Mouse (Mus musculus) intestine, postnatal 0 days (tissue): ENCODE measurements around the gene Zfp3. TPM values are rescaled to one million over a fixed set of nuclear protein-coding genes. Genes with fewer than 3 reads are reported as not detected.
A peak's percentile ranks its signal among the peaks of the same experiment; 100 is the strongest.

Source experiments
- ATAC-seq: fragments of 200-750 bp; cut with Nextera tagmentation; 2 replicates; pipeline ENCODE4 v1.8.0; 2017; ENCODE audit warnings: mild to moderate bottlenecking, moderate TSS enrichment, moderate library complexity
- H3K27ac ChIP-seq: fragments of 300-500 bp; sonication (generic); 2 replicates; pipeline ENCODE4 v1.5.1; 2014; ENCODE audit warnings: mild to moderate bottlenecking, low read depth, low read length, moderate library complexity
- H3K27me3 ChIP-seq: fragments of 300-500 bp; sonication (generic); replicated peaks from 2 replicates; pipeline ENCODE4 v1.6.1; 2014; ENCODE audit warnings: low read length, mixed read lengths; ENCODE audit not compliant: control insufficient read depth, insufficient read depth
- H3K36me3 ChIP-seq: fragments of 300-500 bp; sonication (generic); 2 replicates; pipeline ENCODE4 v1.6.1; 2014; ENCODE audit warnings: mild to moderate bottlenecking, moderate library complexity; ENCODE audit not compliant: control insufficient read depth, insufficient read depth
- H3K4me1 ChIP-seq: fragments of 300-500 bp; sonication (generic); replicated peaks from 2 replicates; pipeline ENCODE4 v1.6.1; 2014; ENCODE audit warnings: antibody characterized with exemption, low read length, mixed read lengths; ENCODE audit not compliant: control insufficient read depth, insufficient read depth
- H3K4me2 ChIP-seq: fragments of 300-500 bp; sonication (generic); replicated peaks from 2 replicates; pipeline ENCODE4 v1.6.1; 2014; ENCODE audit warnings: low read depth, mild to moderate bottlenecking, moderate library complexity
- H3K4me3 ChIP-seq: fragments of 300-500 bp; sonication (generic); 2 replicates; pipeline ENCODE4 v1.5.1; 2014; ENCODE audit warnings: low read depth, low read length
- H3K9ac ChIP-seq: fragments of 300-500 bp; sonication (generic); 2 replicates; pipeline ENCODE4 v1.6.1; 2014; ENCODE audit warnings: mild to moderate bottlenecking, low read depth, low read length
- H3K9me3 ChIP-seq: fragments of 300-500 bp; sonication (generic); 2 replicates; pipeline ENCODE4 v1.6.1; 2016; ENCODE audit warnings: mixed run types; ENCODE audit not compliant: control insufficient read depth
- CTCF ChIP-seq: sonication (generic); IDR thresholded peaks from 2 replicates; pipeline ENCODE4 v1.5.1; 2016; ENCODE audit warnings: low read depth, mild to moderate bottlenecking, control low read depth, antibody characterized with exemption, moderate library complexity
- WGBS: fragments of 180-500 bp; shearing (Covaris S2); extraction: QIAGEN DNeasy Blood & Tissue Kit; methylation state at CpG from one replicate; pipeline ENCODE4 v1.1.7; 2014; 5-methylcytosine and 5-hydroxymethylcytosine counted together
- polyA plus RNA-seq: library from polyadenylated mRNA; unstranded; fragments of >200 nt; fragmentation: Nextera tagmentation; extraction: Ambion mirVana; gene quantifications from 2 replicates; pipeline ENCODE4 v1.2.1, GENCODE M21; 2015

Gene Zfp3
- 4.4 and 5.0 TPM in 2 replicates for polyA plus RNA-seq

DNA sequence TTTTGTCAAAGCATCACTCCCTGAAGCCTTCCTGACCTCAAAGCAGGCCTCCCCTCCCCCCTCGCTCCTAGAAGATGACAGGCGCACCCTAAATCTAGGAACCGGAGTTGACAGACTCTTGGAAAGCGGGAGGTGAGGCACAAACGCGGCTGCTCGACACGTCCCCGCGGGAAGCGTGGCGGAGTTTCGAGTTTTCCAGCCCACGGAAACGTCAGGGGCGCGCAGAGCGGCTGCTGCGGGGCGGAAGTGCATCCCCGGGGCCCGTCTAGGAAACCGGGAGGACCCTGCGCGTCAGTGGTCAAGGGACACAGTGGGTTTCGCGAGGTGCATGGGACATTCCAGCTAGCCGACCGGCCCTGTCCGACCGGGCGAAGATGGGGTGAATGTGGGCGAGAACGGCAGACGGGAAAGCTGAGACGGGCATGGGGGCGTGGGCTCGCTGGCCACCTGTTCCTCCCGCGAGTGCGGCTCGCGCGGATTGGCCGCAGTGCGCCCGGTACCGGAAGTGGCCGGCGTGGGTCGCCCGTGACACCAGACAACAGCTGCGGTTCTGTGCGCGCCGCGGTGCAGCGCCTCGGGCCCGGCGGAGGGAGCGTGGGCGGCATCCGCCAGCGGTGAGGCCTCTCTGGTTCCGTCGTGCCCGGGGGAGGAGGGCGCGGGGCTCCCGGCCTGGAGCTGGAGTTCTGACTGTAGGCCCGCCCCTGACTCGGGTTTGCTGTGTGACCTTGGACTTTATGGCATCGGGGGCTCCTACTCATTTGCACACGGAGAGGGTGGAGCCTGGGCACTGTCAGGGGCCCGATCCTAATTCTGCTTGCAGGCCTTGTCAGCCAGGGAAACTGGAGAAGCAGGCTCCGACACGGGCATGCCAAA, at the start of gene Zfp3:
Gene Zfp3, plus strand, starts transcription at position 274 of the 873 bp plus-strand sequence.
- Histone ChIP-seq H3K27me3 (no peaks in the 10 kb centered on the region), H3K27ac (peak within 1 kb of the TSS; percentile 89), H3K9me3 (no peaks in the 10 kb centered on the region), H3K36me3 (peaks cover 12% of the 10 kb centered on the region; the same call in 1 of the 2 replicates), H3K4me3 (peak within 1 kb of the TSS; percentile 46), H3K4me2 (peak within 1 kb of the TSS; percentile 77), H3K9ac (peak within 1 kb of the TSS; percentile 67), H3K4me1 (peaks cover 4% of the 10 kb centered on the region; the same call in 1 of the 2 replicates)
- ATAC-seq: peak; percentile 82
- under 1% methylated on average over 75 of the region's 78 CpGs for WGBS
- 0 out of 2 replicates have a peak, but pooled peaks have one; percentile 12 for TF ChIP-seq CTCF

DNA sequence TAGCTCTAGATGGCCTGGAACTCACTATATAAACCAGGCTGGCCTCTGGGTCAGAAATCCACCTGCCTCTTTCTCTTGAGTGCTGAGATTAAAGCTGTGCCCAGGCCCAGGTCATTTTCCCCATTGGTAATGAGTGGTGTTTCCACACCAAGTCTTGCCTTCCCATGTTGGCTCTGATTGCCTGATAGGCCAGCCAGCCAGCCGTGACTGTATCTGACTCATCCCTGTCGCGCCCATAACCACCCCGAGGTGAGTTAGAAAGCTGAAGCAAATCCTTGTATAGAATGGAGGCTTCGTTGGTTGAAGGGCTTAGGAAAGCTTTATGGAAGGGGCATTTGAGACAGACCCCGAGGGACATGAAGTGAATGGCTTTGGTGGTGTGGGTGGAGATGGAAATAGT, 48.2 kb upstream of the Zfp3 start:
- no peaks in the 10 kb centered on the region for H3K9me3 ChIP-seq
- no peak overlapping the region for H3K4me3 ChIP-seq
- H3K27ac ChIP-seq: no peak overlapping the region
- peaks cover 75% of the 10 kb centered on the region for H3K36me3 ChIP-seq
- H3K9ac ChIP-seq: no peak overlapping the region
- ATAC-seq: no peak
- H3K4me1 ChIP-seq: no peaks in the 10 kb centered on the region
- WGBS: 78% methylated on average over 6 of the region's 6 CpGs
- TF ChIP-seq CTCF: no peak
- H3K27me3 ChIP-seq: no peaks in the 10 kb centered on the region
- H3K4me2 ChIP-seq: no peak overlapping the region

- no peak overlapping the region for H3K27ac ChIP-seq
- TF ChIP-seq CTCF: no peak
- H3K4me1 ChIP-seq: no peaks in the 10 kb centered on the region
- no peak for ATAC-seq
- 81% methylated on average over 5 of the region's 5 CpGs for WGBS
- no peaks in the 10 kb centered on the region for H3K9me3 ChIP-seq
- no peak overlapping the region for H3K4me2 ChIP-seq
- H3K27me3 ChIP-seq: no peaks in the 10 kb centered on the region
- H3K9ac ChIP-seq: no peak overlapping the region
- peaks cover 82% of the 10 kb centered on the region for H3K36me3 ChIP-seq
- H3K4me3 ChIP-seq: no peak overlapping the region
These were observed 45.5 kb upstream of the Zfp3 start for GRCm38 (mm10) chr11:70718481-70718880.

GRCm38 (mm10) chr11:70720567-70720966, 43.4 kb upstream of the Zfp3 start:
- H3K9me3 ChIP-seq: no peaks in the 10 kb centered on the region
- WGBS: 77% methylated on average over 3 of the region's 3 CpGs
- H3K36me3 ChIP-seq: peaks cover 93% of the 10 kb centered on the region
- ATAC-seq: peak; percentile 50; the same call in 1 of the 2 replicates
- TF ChIP-seq CTCF: no peak
- H3K27me3 ChIP-seq: no peaks in the 10 kb centered on the region
- H3K4me3 ChIP-seq: no peak overlapping the region
- no peak overlapping the region for H3K4me2 ChIP-seq
- peak overlapping the region; percentile 35; the same call in 1 of the 2 replicates for H3K27ac ChIP-seq
- H3K9ac ChIP-seq: no peak overlapping the region
- no peaks in the 10 kb centered on the region for H3K4me1 ChIP-seq

DNA sequence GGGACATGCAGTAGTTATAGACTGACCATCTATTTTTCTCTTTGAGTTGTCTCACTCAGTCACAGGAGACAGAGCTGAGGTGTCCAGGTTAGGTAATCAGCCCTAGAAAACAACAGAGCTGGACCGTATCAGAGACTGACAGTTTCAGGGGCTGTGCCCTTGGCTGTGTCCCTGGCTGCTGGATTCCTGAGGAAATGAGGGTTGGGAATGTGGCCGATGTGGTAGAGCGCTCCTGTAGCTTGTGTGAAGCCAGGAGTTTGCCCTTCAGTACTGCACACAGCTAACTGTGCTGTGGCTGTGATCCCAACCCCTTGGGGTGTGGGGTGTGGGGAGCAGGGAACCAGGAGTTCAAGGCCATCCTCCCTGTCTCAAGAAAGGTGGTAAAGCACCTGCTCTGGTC, 42.9 kb upstream of the Zfp3 start:
- Histone ChIP-seq H3K4me3 (no peak overlapping the region), H3K9me3 (no peaks in the 10 kb centered on the region), H3K9ac (no peak overlapping the region), H3K4me2 (no peak overlapping the region), H3K4me1 (no peaks in the 10 kb centered on the region), H3K27me3 (no peaks in the 10 kb centered on the region), H3K27ac (no peak overlapping the region), H3K36me3 (peaks cover 94% of the 10 kb centered on the region)
- ATAC-seq: no peak
- no peak for TF ChIP-seq CTCF
- 97% methylated on average over 3 of the region's 3 CpGs for WGBS

- Histone ChIP-seq H3K27me3 (no peaks in the 10 kb centered on the region), H3K27ac (no peak overlapping the region), H3K9me3 (no peaks in the 10 kb centered on the region), H3K4me3 (no peak overlapping the region), H3K4me2 (no peak overlapping the region), H3K4me1 (no peaks in the 10 kb centered on the region), H3K9ac (no peak overlapping the region), H3K36me3 (peaks cover 90% of the 10 kb centered on the region)
- WGBS: 94% methylated on average over 9 of the region's 9 CpGs
- ATAC-seq: no peak
- TF ChIP-seq CTCF: no peak
These were observed 39.3 kb upstream of the Zfp3 start for GRCm38 (mm10) chr11:70724706-70725105.
